Mouse (Mus musculus): ENCODE data around the gene Tctex1d2. TPM values are rescaled to one million over a fixed set of nuclear protein-coding genes. Genes with fewer than 3 reads are reported as not detected.
A peak's percentile ranks its signal among the peaks of the same experiment; 100 is the strongest.

Tctex1d2 gene
- polyA plus RNA-seq, 1 experiment from 2014 or later: 30.4 TPM

- Histone ChIP-seq H3K9me3 (ENCODE audit: control insufficient read depth, low read length) (no peaks in the 10 kb centered on the region), H3K4me3 (ENCODE audit: low read depth, low read length) (no peak overlapping the region), H3K9ac (ENCODE audit: low read depth, low read length) (no peak overlapping the region), H3K27ac (replicated peaks; ENCODE audit: low read depth, low read length) (no peak overlapping the region), H3K4me1 (ENCODE audit: control insufficient read depth, insufficient read depth, low read length) (no peaks in the 10 kb centered on the region), H3K4me2 (ENCODE audit: low read depth, low read length) (no peak overlapping the region), H3K36me3 (ENCODE audit: control insufficient read depth, insufficient read depth, low read length) (peaks cover 8% of the 10 kb centered on the region), H3K27me3 (replicated peaks; ENCODE audit: control insufficient read depth, insufficient read depth, low read length) (no peaks in the 10 kb centered on the region)
- 89% methylated on average over 8 of the region's 8 CpGs for WGBS
- ATAC-seq (ENCODE audit: low read depth): no peak
- DNase-seq (ENCODE audit: low spot score): no peak
Measured at GRCm38 (mm10) chr16:32453102-32453501, 33.6 kb downstream of the Tctex1d2 start.

- DNase-seq (ENCODE audit: low spot score): peak; percentile 64
- Histone ChIP-seq H3K4me2 (ENCODE audit: low read depth, low read length) (peak overlapping the region; percentile 11; the same call in 1 of the 2 replicates), H3K9ac (ENCODE audit: low read depth, low read length) (no peak overlapping the region), H3K4me3 (ENCODE audit: low read depth, low read length) (no peak overlapping the region), H3K27ac (replicated peaks; ENCODE audit: low read depth, low read length) (peak overlapping the region; percentile 74), H3K36me3 (ENCODE audit: control insufficient read depth, insufficient read depth, low read length) (peaks cover 8% of the 10 kb centered on the region), H3K4me1 (ENCODE audit: control insufficient read depth, insufficient read depth, low read length) (no peaks in the 10 kb centered on the region), H3K9me3 (ENCODE audit: control insufficient read depth, low read length) (no peaks in the 10 kb centered on the region), H3K27me3 (replicated peaks; ENCODE audit: control insufficient read depth, insufficient read depth, low read length) (no peaks in the 10 kb centered on the region)
- 44% methylated on average over 5 of the region's 5 CpGs for WGBS
- 0 out of 2 replicates have a peak, but pooled peaks have one; percentile 18 for ATAC-seq (ENCODE audit: low read depth)
Measured at GRCm38 (mm10) chr16:32454646-32455045, 35.1 kb downstream of the Tctex1d2 start.

GRCm38 (mm10) chr16:32456086-32456485, 36.6 kb downstream of the Tctex1d2 start:
- DNase-seq (ENCODE audit: low spot score): no peak
- H3K9ac ChIP-seq (ENCODE audit: low read depth, low read length): no peak overlapping the region

GRCm38 (mm10) chr16:32456761-32457160, 37.3 kb downstream of the Tctex1d2 start:
- Histone ChIP-seq H3K36me3 (ENCODE audit: control insufficient read depth, insufficient read depth, low read length) (peaks cover 8% of the 10 kb centered on the region), H3K4me1 (ENCODE audit: control insufficient read depth, insufficient read depth, low read length) (no peaks in the 10 kb centered on the region), H3K27ac (replicated peaks; ENCODE audit: low read depth, low read length) (no peak overlapping the region), H3K4me2 (ENCODE audit: low read depth, low read length) (no peak overlapping the region), H3K9me3 (ENCODE audit: control insufficient read depth, low read length) (no peaks in the 10 kb centered on the region), H3K27me3 (replicated peaks; ENCODE audit: control insufficient read depth, insufficient read depth, low read length) (no peaks in the 10 kb centered on the region), H3K4me3 (ENCODE audit: low read depth, low read length) (no peak overlapping the region), H3K9ac (ENCODE audit: low read depth, low read length) (no peak overlapping the region)
- WGBS: 90% methylated on average over 1 of the region's 1 CpGs
- ATAC-seq (ENCODE audit: low read depth) (no peak), DNase-seq (ENCODE audit: low spot score) (no peak)

More at GRCm38 (mm10) chr16:32456086-32456485, 36.6 kb downstream of the Tctex1d2 start:
- Histone ChIP-seq H3K36me3 (ENCODE audit: control insufficient read depth, insufficient read depth, low read length) (peaks cover 8% of the 10 kb centered on the region), H3K9me3 (ENCODE audit: control insufficient read depth, low read length) (no peaks in the 10 kb centered on the region), H3K27me3 (replicated peaks; ENCODE audit: control insufficient read depth, insufficient read depth, low read length) (no peaks in the 10 kb centered on the region), H3K4me2 (ENCODE audit: low read depth, low read length) (no peak overlapping the region), H3K4me1 (ENCODE audit: control insufficient read depth, insufficient read depth, low read length) (no peaks in the 10 kb centered on the region), H3K27ac (replicated peaks; ENCODE audit: low read depth, low read length) (no peak overlapping the region), H3K4me3 (ENCODE audit: low read depth, low read length) (no peak overlapping the region)
- no peak for ATAC-seq (ENCODE audit: low read depth)

- no peak overlapping the region for H3K27ac ChIP-seq (replicated peaks; ENCODE audit: low read depth, low read length)
- no peak overlapping the region for H3K4me2 ChIP-seq (ENCODE audit: low read depth, low read length)
- H3K4me1 ChIP-seq (ENCODE audit: control insufficient read depth, insufficient read depth, low read length): no peaks in the 10 kb centered on the region
- H3K27me3 ChIP-seq (replicated peaks; ENCODE audit: control insufficient read depth, insufficient read depth, low read length): no peaks in the 10 kb centered on the region
- H3K9me3 ChIP-seq (ENCODE audit: control insufficient read depth, low read length): no peaks in the 10 kb centered on the region
- 61% methylated on average over 10 of the region's 10 CpGs for WGBS
- no peak overlapping the region for H3K9ac ChIP-seq (ENCODE audit: low read depth, low read length)
- DNase-seq (ENCODE audit: low spot score): peak; percentile 77
- H3K36me3 ChIP-seq (ENCODE audit: control insufficient read depth, insufficient read depth, low read length): peaks cover 13% of the 10 kb centered on the region
- H3K4me3 ChIP-seq (ENCODE audit: low read depth, low read length): no peak overlapping the region
- ATAC-seq (ENCODE audit: low read depth): no peak
Measured at GRCm38 (mm10) chr16:32457589-32458386, 38.3 kb downstream of the Tctex1d2 start.

- WGBS: 55% methylated on average over 4 of the region's 4 CpGs
- no peak for ATAC-seq (ENCODE audit: low read depth)
Measured at GRCm38 (mm10) chr16:32460518-32460917, 41.0 kb downstream of the Tctex1d2 start.

GRCm38 (mm10) chr16:32461713-32462112, 42.2 kb downstream of the Tctex1d2 start:
- Histone ChIP-seq H3K4me1 (ENCODE audit: control insufficient read depth, insufficient read depth, low read length) (no peaks in the 10 kb centered on the region), H3K27me3 (replicated peaks; ENCODE audit: control insufficient read depth, insufficient read depth, low read length) (no peaks in the 10 kb centered on the region), H3K4me2 (ENCODE audit: low read depth, low read length) (no peak overlapping the region), H3K27ac (replicated peaks; ENCODE audit: low read depth, low read length) (no peak overlapping the region), H3K36me3 (ENCODE audit: control insufficient read depth, insufficient read depth, low read length) (peaks cover 25% of the 10 kb centered on the region), H3K9ac (ENCODE audit: low read depth, low read length) (no peak overlapping the region), H3K9me3 (ENCODE audit: control insufficient read depth, low read length) (no peaks in the 10 kb centered on the region), H3K4me3 (ENCODE audit: low read depth, low read length) (no peak overlapping the region)
- WGBS: 87% methylated on average over 5 of the region's 5 CpGs
- ATAC-seq (ENCODE audit: low read depth): no peak
- no peak for DNase-seq (ENCODE audit: low spot score)

More at GRCm38 (mm10) chr16:32460518-32460917, 41.0 kb downstream of the Tctex1d2 start:
- no peaks in the 10 kb centered on the region for H3K9me3 ChIP-seq (ENCODE audit: control insufficient read depth, low read length)
- no peak overlapping the region for H3K4me2 ChIP-seq (ENCODE audit: low read depth, low read length)
- no peak overlapping the region for H3K27ac ChIP-seq (replicated peaks; ENCODE audit: low read depth, low read length)
- H3K27me3 ChIP-seq (replicated peaks; ENCODE audit: control insufficient read depth, insufficient read depth, low read length): no peaks in the 10 kb centered on the region
- no peak overlapping the region for H3K4me3 ChIP-seq (ENCODE audit: low read depth, low read length)
- no peak for DNase-seq (ENCODE audit: low spot score)
- no peak overlapping the region for H3K9ac ChIP-seq (ENCODE audit: low read depth, low read length)
- no peaks in the 10 kb centered on the region for H3K4me1 ChIP-seq (ENCODE audit: control insufficient read depth, insufficient read depth, low read length)
- peaks cover 22% of the 10 kb centered on the region for H3K36me3 ChIP-seq (ENCODE audit: control insufficient read depth, insufficient read depth, low read length)

- no peak overlapping the region for H3K4me2 ChIP-seq (ENCODE audit: low read depth, low read length)
- ATAC-seq (ENCODE audit: low read depth): no peak
- no peak overlapping the region for H3K27ac ChIP-seq (replicated peaks; ENCODE audit: low read depth, low read length)
- H3K4me3 ChIP-seq (ENCODE audit: low read depth, low read length): no peak overlapping the region
- no peak overlapping the region for H3K9ac ChIP-seq (ENCODE audit: low read depth, low read length)
- H3K9me3 ChIP-seq (ENCODE audit: control insufficient read depth, low read length): no peaks in the 10 kb centered on the region
- H3K36me3 ChIP-seq (ENCODE audit: control insufficient read depth, insufficient read depth, low read length): peaks cover 32% of the 10 kb centered on the region
- no peaks in the 10 kb centered on the region for H3K27me3 ChIP-seq (replicated peaks; ENCODE audit: control insufficient read depth, insufficient read depth, low read length)
- no peak for DNase-seq (ENCODE audit: low spot score)
- H3K4me1 ChIP-seq (ENCODE audit: control insufficient read depth, insufficient read depth, low read length): no peaks in the 10 kb centered on the region
- 95% methylated on average over 16 of the region's 16 CpGs for WGBS
Measured at GRCm38 (mm10) chr16:32462950-32463349, 43.4 kb downstream of the Tctex1d2 start.

- ATAC-seq (ENCODE audit: low read depth) (no peak), DNase-seq (ENCODE audit: low spot score) (no peak)
- Histone ChIP-seq H3K36me3 (ENCODE audit: control insufficient read depth, insufficient read depth, low read length) (peaks cover 36% of the 10 kb centered on the region), H3K9me3 (ENCODE audit: control insufficient read depth, low read length) (no peaks in the 10 kb centered on the region), H3K27me3 (replicated peaks; ENCODE audit: control insufficient read depth, insufficient read depth, low read length) (no peaks in the 10 kb centered on the region), H3K4me2 (ENCODE audit: low read depth, low read length) (no peak overlapping the region), H3K9ac (ENCODE audit: low read depth, low read length) (no peak overlapping the region), H3K4me1 (ENCODE audit: control insufficient read depth, insufficient read depth, low read length) (no peaks in the 10 kb centered on the region), H3K27ac (replicated peaks; ENCODE audit: low read depth, low read length) (no peak overlapping the region), H3K4me3 (ENCODE audit: low read depth, low read length) (no peak overlapping the region)
- WGBS: 79% methylated on average over 2 of the region's 2 CpGs
Measured at GRCm38 (mm10) chr16:32463426-32463825, 43.9 kb downstream of the Tctex1d2 start.

Measured in embryonic facial prominence, embryonic 14.5 days (tissue).